Mouse (Mus musculus) heart, postnatal 14 days (tissue): Measurements from ENCODE around the gene Gm3248. TPM values are rescaled to one million over a fixed set of nuclear protein-coding genes. Genes with fewer than 3 reads are reported as not detected.
A peak's percentile ranks its signal among the peaks of the same experiment; 100 is the strongest.
"Not testable (repeated sequence)": the region's sequence is repeated elsewhere in the genome, so short reads cannot be mapped to it uniquely, and the experiment has no call there.

Experiments
- DNase-seq, 2 experiments: peaks; one replicate each; pipeline ENCODE4 v3.0.0; 2021 to 2022
- intact Hi-C: fragments of 180-260 bp; cut with DNase I; formaldehyde crosslinking; loops from one replicate; pipeline ENCODE4 v1.15.1; 2025
- long read RNA-seq, 2 experiments: library from polyadenylated mRNA; stranded (forward); transcript quantifications; one replicate each; pipeline ENCODE4 v2.0.0; 2021
- total RNA-seq, 2 experiments: library from RNA; stranded (reverse); gene quantifications; 2 replicates each; pipeline ENCODE4 v1.2.3; 2021

The Gm3248 gene
- total RNA-seq: under 1 TPM; 0.34 to 0.53 TPM
- long read RNA-seq, experiment 1: 0 reads
- long read RNA-seq, experiment 2: 0 reads

DNA sequence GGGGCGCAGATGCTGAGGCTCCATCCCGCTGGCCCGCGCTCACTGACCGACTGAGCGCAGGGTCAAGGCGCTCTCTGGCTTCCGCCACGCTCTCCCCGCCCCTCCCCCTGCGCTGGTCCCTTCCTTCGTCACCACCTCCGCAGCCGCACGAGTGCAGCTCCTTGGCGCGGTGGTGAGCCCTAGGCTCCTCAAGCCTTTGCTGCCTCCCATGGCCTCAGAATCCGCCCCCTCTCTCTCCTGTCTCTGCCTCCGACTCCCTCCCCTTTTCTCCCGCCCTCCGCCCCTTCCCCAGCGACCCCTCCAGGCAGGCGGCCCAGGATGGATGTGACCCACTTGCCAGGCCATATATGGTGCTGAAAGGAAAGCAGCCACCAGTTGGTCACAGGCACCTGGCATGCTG lies at the start of gene Gm3248:
Gm3248 (minus strand) TSS at position 111 of the 400 bp plus-strand sequence.
- peak; percentile 22 to 27 for DNase-seq
- intact Hi-C loops: not testable (repeated sequence)

DNA sequence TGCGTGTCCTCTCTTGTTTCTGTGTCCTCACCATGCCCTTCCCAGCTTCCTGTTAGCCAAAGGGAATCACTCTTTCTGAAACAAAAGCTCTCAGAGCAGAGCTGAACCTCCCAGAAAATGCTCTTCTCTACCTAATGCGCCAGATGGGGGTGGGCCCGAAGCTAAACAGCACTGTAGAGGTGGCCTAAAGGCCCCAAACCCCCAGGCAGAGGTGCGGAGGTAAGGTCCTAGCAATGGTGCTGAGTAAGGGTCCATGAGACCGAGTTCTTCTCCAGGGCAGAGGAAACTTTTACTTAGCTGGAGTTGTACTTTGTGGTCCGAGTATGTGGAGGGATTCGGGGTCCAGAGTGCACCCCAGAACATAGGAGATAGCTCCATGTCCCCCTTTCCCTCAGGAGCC lies 25.6 kb upstream of the Gm3248 start:
- DNase-seq: peak in 1 of 2 experiments; percentile 4
- intact Hi-C loops: not testable (repeated sequence)

DNA sequence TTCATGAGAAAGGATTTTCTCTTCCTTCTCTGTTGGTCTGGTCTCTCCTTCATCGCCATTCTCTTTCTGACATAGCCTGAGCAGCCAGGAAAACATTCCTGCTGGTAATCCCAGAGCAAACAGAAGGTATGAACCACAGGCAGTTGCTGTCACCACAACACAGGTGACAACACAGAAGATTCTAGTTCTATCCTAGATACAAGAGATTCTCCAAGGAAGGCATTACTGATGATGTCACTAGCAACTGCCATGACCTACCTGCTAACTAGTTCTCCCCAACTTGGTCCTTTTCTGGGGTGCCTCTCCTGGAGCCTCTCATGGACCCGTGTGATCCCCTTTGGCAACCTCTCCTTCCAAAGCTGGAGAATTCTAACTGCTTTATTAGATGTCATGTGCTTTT lies 17.5 kb upstream of the Gm3248 start, which contains the start of gene Gm3453:
Gm3453 (minus strand) TSS at position 101 of the 400 bp plus-strand sequence.
- DNase-seq, intact Hi-C loops: not testable (repeated sequence)

DNA sequence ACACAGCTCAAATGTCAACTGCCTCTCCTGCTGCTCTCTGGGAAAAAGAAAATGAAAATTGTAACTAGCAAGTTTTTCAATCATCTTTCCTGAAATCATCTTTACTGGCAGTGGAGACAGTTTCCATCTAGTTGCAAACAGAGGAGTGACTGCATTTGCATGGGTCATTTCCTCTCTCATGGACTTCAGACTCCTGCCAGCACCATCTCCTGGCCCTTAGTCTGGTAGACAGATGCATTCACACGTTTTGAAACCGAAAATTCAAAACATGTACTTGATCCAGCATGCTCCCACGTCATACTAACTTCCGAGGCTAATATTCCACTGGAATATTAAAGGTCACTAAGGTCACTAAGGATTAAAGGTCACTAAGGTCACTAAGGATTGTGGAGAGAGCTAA lies 896 bp upstream of the Gm3248 start:
- DNase-seq, intact Hi-C loops: not testable (repeated sequence)

DNA sequence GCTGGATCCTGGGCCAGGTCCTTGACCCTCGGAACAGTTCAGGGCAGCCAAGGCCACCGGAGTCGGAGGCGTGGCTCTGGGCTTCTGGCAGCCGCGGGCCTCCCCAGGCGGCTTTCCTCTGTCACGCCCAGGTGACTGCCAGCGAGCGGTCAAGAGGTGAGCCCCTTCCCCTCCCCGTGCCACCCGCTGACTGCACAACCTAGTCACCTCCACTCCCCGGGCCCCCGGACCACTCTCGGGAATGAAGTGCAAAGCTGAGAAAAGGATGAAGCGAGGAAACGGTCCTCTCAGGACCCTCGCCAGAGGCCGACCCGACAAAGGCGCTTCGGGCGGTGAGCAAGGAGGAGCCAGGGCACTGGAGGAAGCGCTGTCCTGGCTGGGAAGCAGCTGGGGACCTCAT lies 443 bp downstream of the Gm3248 start:
- peak; percentile 6 to 12 for DNase-seq
- intact Hi-C loops: not testable (repeated sequence)

DNA sequence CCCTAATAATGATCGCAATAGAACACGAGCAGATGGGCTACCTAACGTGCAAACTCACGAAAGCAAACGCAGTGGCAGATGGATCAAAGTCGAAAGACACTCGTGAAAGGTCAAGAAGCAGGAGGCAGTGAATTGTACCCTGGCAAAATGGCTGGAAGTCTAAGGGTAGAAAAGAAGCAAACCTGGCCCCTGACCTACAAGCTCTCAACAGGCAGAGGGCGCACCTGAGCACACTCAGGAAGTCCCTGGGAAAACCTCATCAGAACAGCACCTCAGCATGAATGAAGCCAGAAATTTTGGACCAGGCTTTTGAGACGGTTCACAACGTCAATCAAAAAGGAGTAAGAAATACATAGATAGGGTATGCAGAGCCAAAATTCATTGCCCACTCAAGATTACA lies 1.1 kb downstream of the Gm3248 start:
- intact Hi-C loops, DNase-seq: not testable (repeated sequence)

DNA sequence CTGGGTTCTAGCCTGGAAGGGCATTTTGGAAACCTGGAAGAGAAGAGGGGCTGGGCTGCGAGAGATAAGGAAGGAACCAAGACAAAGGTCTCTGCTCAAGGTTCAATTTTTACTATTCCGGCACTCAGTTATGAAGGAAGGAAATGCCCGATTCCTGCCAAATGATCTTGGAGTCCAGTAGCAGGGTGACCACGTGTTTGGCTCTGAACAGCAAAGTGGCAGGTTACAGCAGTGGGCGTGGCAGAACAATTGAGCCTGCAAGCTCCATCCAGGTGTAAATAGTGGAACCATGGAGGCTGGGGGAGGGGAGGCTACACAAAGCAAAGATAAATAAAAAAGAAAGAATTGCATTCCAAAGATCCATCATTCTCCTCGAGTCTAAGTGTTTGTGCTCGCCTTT lies 38.3 kb downstream of the Gm3248 start:
- intact Hi-C loops: not testable (repeated sequence)

DNA sequence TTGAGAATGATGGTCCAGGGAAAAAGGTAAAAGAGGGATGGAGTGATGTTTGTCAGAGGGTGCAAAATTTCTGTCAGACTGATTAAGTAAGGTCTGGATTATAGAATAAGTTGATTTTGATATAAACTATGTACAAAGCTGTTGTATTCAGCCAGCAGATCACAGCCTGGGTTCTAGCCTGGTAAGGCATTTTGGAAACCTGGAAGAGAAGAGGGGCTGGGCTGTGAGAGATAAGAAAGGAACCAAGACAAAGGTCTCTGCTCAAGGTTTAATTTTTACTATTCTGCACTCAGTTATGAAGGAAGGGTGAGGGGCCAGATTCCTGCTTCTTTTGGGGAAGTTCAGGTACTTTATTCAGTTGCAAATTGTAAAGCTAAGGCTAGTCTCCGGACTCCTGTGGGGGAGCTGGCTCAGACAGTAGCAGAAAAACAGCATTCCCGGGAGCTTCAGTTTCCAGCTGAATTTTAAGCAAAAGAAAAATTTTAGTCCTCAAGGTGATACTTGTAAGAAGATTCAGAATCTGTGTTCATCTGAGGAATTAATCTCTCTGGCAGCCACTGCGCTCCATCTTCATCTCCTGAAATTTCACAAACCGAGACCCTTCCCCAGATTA lies 43.1 kb downstream of the Gm3248 start:
- peak in 1 of 2 experiments; percentile 1 for DNase-seq
- intact Hi-C loops: not testable (repeated sequence)

More for the DNA sequence above, 38.3 kb downstream of the Gm3248 start:
- not testable (repeated sequence) for DNase-seq

DNA sequence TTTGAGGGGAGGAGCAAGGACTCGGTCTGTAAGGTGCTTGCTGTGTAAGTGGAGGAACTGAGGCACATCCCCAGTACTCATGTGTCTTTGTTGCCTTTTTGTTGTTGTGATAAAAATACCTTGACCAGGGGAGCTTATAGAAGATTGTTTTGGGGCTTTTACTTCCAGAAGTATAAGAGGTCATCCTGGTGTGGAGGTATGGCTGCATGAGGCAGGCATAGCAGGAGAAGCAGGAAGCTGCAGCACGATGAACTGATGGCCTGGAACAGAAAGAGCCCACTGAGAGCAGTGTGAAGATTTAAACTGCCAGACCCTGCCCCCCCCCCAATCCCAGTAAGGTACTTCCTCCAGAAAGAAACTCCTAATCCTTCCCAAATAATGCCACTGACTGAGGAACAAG lies 47.8 kb downstream of the Gm3248 start:
- peak in 1 of 2 experiments; percentile 1 for DNase-seq
- intact Hi-C loops: not testable (repeated sequence)

Other genes starting within 250 kb of the Gm3248 start
- gene Gm3373, start 220.2 kb downstream of the Gm3248 start, total RNA-seq: 1 to 10 TPM in 1 of 2 experiments, under 1 TPM in 1; 0.66 to 1.6 TPM
- gene Gm3383, start 153.8 kb downstream of the Gm3248 start, total RNA-seq: 1 to 10 TPM; 1.1 to 1.6 TPM
- gene Gm3424, start 131.4 kb downstream of the Gm3248 start, total RNA-seq: not detected
- gene Gm8237, start 81.4 kb downstream of the Gm3248 start, total RNA-seq: under 1 TPM; 0.44 to 0.79 TPM
- not detected for gene Gm3453, start 17.4 kb upstream of the Gm3248 start, total RNA-seq
- gene Gm6337, start 96.5 kb upstream of the Gm3248 start, total RNA-seq: not detected
- under 1 TPM in 1 of 2 experiments, not detected in 1; 0.17 TPM for gene Gm8206, start 132.2 kb upstream of the Gm3248 start, total RNA-seq
- under 1 TPM; 0.33 to 0.44 TPM for gene Gm3468, start 146.9 kb upstream of the Gm3248 start, total RNA-seq
- gene Gm3476, start 164.1 kb upstream of the Gm3248 start, total RNA-seq: not detected